Mouse (Mus musculus) lung, postnatal 14 days (tissue): ENCODE data around the gene Hdac4.

Experiments
- DNase-seq: peaks from one replicate; pipeline ENCODE4 v3.0.0; 2021

Gene Hdac4

GRCm38 (mm10) chr1:92058731-92059425, 136.6 kb downstream of the Hdac4 start:
- no peak for DNase-seq

GRCm38 (mm10) chr1:92057068-92057467, 138.4 kb downstream of the Hdac4 start:
- no peak for DNase-seq

GRCm38 (mm10) chr1:92055149-92055548, 140.3 kb downstream of the Hdac4 start:
- DNase-seq, result peak; percentile 33

- peak; percentile 32 for DNase-seq
These were observed 143.3 kb downstream of the Hdac4 start for GRCm38 (mm10) chr1:92052190-92052589.

GRCm38 (mm10) chr1:92051489-92052062, 143.9 kb downstream of the Hdac4 start:
- DNase-seq, result peak; percentile 53

GRCm38 (mm10) chr1:92050992-92051391, 144.5 kb downstream of the Hdac4 start:
- DNase-seq, result no peak

GRCm38 (mm10) chr1:92050566-92050965, 144.9 kb downstream of the Hdac4 start:
- DNase-seq, result no peak

GRCm38 (mm10) chr1:92048415-92049354, 146.8 kb downstream of the Hdac4 start:
- no peak for DNase-seq

- no peak for DNase-seq
These were observed 149.8 kb downstream of the Hdac4 start for GRCm38 (mm10) chr1:92045671-92046070.

GRCm38 (mm10) chr1:92044868-92045267, 150.6 kb downstream of the Hdac4 start:
- no peak for DNase-seq

- no peak for DNase-seq
These were observed 151.5 kb downstream of the Hdac4 start for GRCm38 (mm10) chr1:92043989-92044388.

- DNase-seq, result no peak
These were observed 153.4 kb downstream of the Hdac4 start for GRCm38 (mm10) chr1:92042126-92042525.

GRCm38 (mm10) chr1:92041290-92041689, 154.2 kb downstream of the Hdac4 start:
- DNase-seq, result no peak

- no peak for DNase-seq
These were observed 156.8 kb downstream of the Hdac4 start for GRCm38 (mm10) chr1:92038714-92039113.

- DNase-seq, result no peak
These were observed 158.5 kb downstream of the Hdac4 start for GRCm38 (mm10) chr1:92037039-92037438.

- no peak for DNase-seq
These were observed 159.7 kb downstream of the Hdac4 start for GRCm38 (mm10) chr1:92035770-92036169.

GRCm38 (mm10) chr1:92034247-92034646, 161.3 kb downstream of the Hdac4 start:
- DNase-seq, result no peak

- no peak for DNase-seq
These were observed 162.0 kb downstream of the Hdac4 start for GRCm38 (mm10) chr1:92033463-92033862.

GRCm38 (mm10) chr1:92030541-92030940, 165.0 kb downstream of the Hdac4 start:
- peak; percentile 29 for DNase-seq

GRCm38 (mm10) chr1:92028158-92028557, 167.3 kb downstream of the Hdac4 start:
- DNase-seq, result no peak

GRCm38 (mm10) chr1:92026351-92026750, 169.1 kb downstream of the Hdac4 start:
- DNase-seq, result no peak

- no peak for DNase-seq
These were observed 171.6 kb downstream of the Hdac4 start for GRCm38 (mm10) chr1:92023906-92024305.

GRCm38 (mm10) chr1:92022009-92022408, 173.5 kb downstream of the Hdac4 start:
- DNase-seq, result no peak
